Mouse (Mus musculus) lung, adult 2 months (tissue): ENCODE results near the gene Pik3c2a. TPM values are rescaled to one million over a fixed set of nuclear protein-coding genes. Genes with fewer than 3 reads are reported as not detected.

Experiments
- DNase-seq: peaks from one replicate; pipeline ENCODE4 v3.0.0; 2022
- H3K4me1 ChIP-seq: fragments of 200-500 bp; 2 replicates; pipeline ENCODE4 v1.6.1; 2011; ENCODE audit warnings: low read length; ENCODE audit not compliant: control insufficient read depth, insufficient read depth
- H3K4me3 ChIP-seq: fragments of 200-500 bp; replicated peaks from 2 replicates; pipeline ENCODE3; 2011; ENCODE audit warnings: low read depth, mild to moderate bottlenecking, control low read depth, low read length; ENCODE audit errors: extremely low read depth
- CTCF ChIP-seq: fragments of 200-500 bp; IDR thresholded peaks from 2 replicates; pipeline ENCODE4 v1.5.1; 2011; ENCODE audit warnings: mild to moderate bottlenecking, low read length, control low read depth; ENCODE audit not compliant: insufficient read depth
- POLR2A ChIP-seq: fragments of 200-500 bp; IDR thresholded peaks from 2 replicates; pipeline ENCODE4 v1.6.1; 2011; ENCODE audit warnings: low read depth, mild to moderate bottlenecking, control low read depth, low read length, borderline replicate concordance; ENCODE audit errors: extremely low read depth
- WGBS: fragments of 180-500 bp; shearing (Covaris S2); methylation state at CpG from one replicate; pipeline ENCODE4 v1.1.7; 2018; 5-methylcytosine and 5-hydroxymethylcytosine counted together
- polyA plus RNA-seq: library from polyadenylated mRNA; depleted of rRNA; stranded (reverse); fragments of >200 nt; gene quantifications from 2 replicates; pipeline ENCODE4 v1.2.3, GENCODE M21; 2012

Gene Pik3c2a
- polyA plus RNA-seq, 1 experiment = 5.5 TPM

- DNase-seq = no peak
- H3K4me3 ChIP-seq = no peak overlapping the region
- TF ChIP-seq POLR2A = no peak
- TF ChIP-seq CTCF = no peak
- H3K4me1 ChIP-seq = no peaks in the 10 kb centered on the region
- WGBS = 83% methylated on average over 2 of the region's 2 CpGs
Measured at GRCm38 (mm10) chr7:116331246-116331645, 112.0 kb downstream of the Pik3c2a start.

GRCm38 (mm10) chr7:116329858-116330257 is 113.4 kb downstream of the Pik3c2a start:
- Histone ChIP-seq H3K4me3 (no peak overlapping the region), H3K4me1 (no peaks in the 10 kb centered on the region)
- DNase-seq = no peak
- TF ChIP-seq CTCF = no peak
- no peak for TF ChIP-seq POLR2A
- WGBS = 85% methylated on average over 4 of the region's 4 CpGs

GRCm38 (mm10) chr7:116328777-116329176 is 114.5 kb downstream of the Pik3c2a start:
- WGBS = 75% methylated on average over 7 of the region's 7 CpGs
- Histone ChIP-seq H3K4me3 (no peak overlapping the region), H3K4me1 (no peaks in the 10 kb centered on the region)
- DNase-seq = no peak
- TF ChIP-seq POLR2A (no peak), CTCF (no peak)

GRCm38 (mm10) chr7:116327901-116328300 is 115.3 kb downstream of the Pik3c2a start:
- WGBS = 60% methylated on average over 5 of the region's 5 CpGs
- Histone ChIP-seq H3K4me3 (no peak overlapping the region), H3K4me1 (no peaks in the 10 kb centered on the region)
- DNase-seq = no peak
- TF ChIP-seq CTCF (no peak), POLR2A (no peak)

GRCm38 (mm10) chr7:116323331-116323964 is 119.8 kb downstream of the Pik3c2a start:
- Histone ChIP-seq H3K4me1 (no peaks in the 10 kb centered on the region), H3K4me3 (no peak overlapping the region)
- WGBS = 35% methylated on average over 10 of the region's 10 CpGs
- peak; percentile 64 for DNase-seq
- TF ChIP-seq CTCF (peak; percentile 72), POLR2A (no peak)

GRCm38 (mm10) chr7:116309456-116309855 is 133.8 kb downstream of the Pik3c2a start:
- no peak for DNase-seq
- Histone ChIP-seq H3K4me3 (peak overlapping the region; percentile 39), H3K4me1 (peaks cover 8% of the 10 kb centered on the region)
- WGBS = 11% methylated on average over 9 of the region's 9 CpGs
- TF ChIP-seq POLR2A = no peak
- no peak for TF ChIP-seq CTCF

GRCm38 (mm10) chr7:116308632-116308991 is 134.6 kb downstream of the Pik3c2a start:
- TF ChIP-seq CTCF (no peak), POLR2A (no peak)
- 13% methylated on average over 16 of the region's 16 CpGs for WGBS
- Histone ChIP-seq H3K4me3 (peak overlapping the region; percentile 21), H3K4me1 (peaks cover 8% of the 10 kb centered on the region)
- no peak for DNase-seq

- peak; percentile 71 for DNase-seq
- Histone ChIP-seq H3K4me1 (peaks cover 8% of the 10 kb centered on the region), H3K4me3 (peak within 1 kb of the TSS; percentile 73)
- WGBS = 1% methylated on average over 64 of the region's 65 CpGs
- TF ChIP-seq CTCF (no peak), POLR2A (no peak)
Measured at GRCm38 (mm10) chr7:116307871-116308631, 135.2 kb downstream of the Pik3c2a start, which contains the start of gene Plekha7. TSS of gene Plekha7 (minus strand) at chr7:116308376.

- peaks cover 8% of the 10 kb centered on the region for H3K4me1 ChIP-seq
- peak overlapping the region; percentile 73 for H3K4me3 ChIP-seq
- peak; percentile 66 for DNase-seq
- WGBS = under 1% methylated on average over 59 of the region's 63 CpGs
- TF ChIP-seq CTCF = no peak
- no peak for TF ChIP-seq POLR2A
Measured at GRCm38 (mm10) chr7:116307099-116307870, 136.0 kb downstream of the Pik3c2a start.
